22 mouse cellular contexts compared by ENCODE assay signal in genomic region chr2:140769473-140769872, GRCm38 (mm10).
DNase-seq lines count a peak whose midpoint lies in the region; ATAC-seq and TF ChIP-seq lines count a peak whose summit lies in the region.
"Had no signal": no experiment of that assay in that cellular context is flagged by ENCODE, and none has a peak within 500 bp of the region (broad histone marks: within the 10 kb centered on the region; RNA-seq: fewer than 3 reads in every experiment).

No protein-coding gene starts in this region.

- no peak for DNase-seq in kidney, adult 11 months
- no peak for DNase-seq in lung, embryonic 14.5 days
- no peak for DNase-seq in lung, adult 18-20 months
- no peak for DNase-seq in stomach, postnatal 0 days (ENCODE audit: low spot score)
- no peak for DNase-seq in gastrocnemius, postnatal 25 days
- DNase-seq: adrenal gland, adult 2 months; adrenal gland, adult 8-10 months; adrenal gland, postnatal 10 days; adrenal gland, postnatal 14 days; adrenal gland, postnatal 25 days; adrenal gland, postnatal 36 days; B cell, adult 2 months; cerebellum, adult 11 months; cerebellum, adult 11-12 months had no signal

- WGBS in kidney, embryonic 16.5 days, result 80% methylated on average over 4 of the region's 4 CpGs
- WGBS in lung, embryonic 14.5 days, result 66% methylated on average over 4 of the region's 4 CpGs
- WGBS in stomach, embryonic 16.5 days, result 77% methylated on average over 4 of the region's 4 CpGs
- 69% methylated on average over 4 of the region's 4 CpGs for WGBS in stomach, postnatal 0 days

- H3K36me3 ChIP-seq in kidney, embryonic 16.5 days (ENCODE audit: insufficient read depth, low read length), result no peaks in the 10 kb centered on the region
- no peaks in the 10 kb centered on the region for H3K36me3 ChIP-seq in lung, embryonic 14.5 days (ENCODE audit: insufficient read depth)
- no peaks in the 10 kb centered on the region for H3K36me3 ChIP-seq in stomach, embryonic 16.5 days (ENCODE audit: control insufficient read depth, insufficient read depth, low read length)
- H3K36me3 ChIP-seq in stomach, postnatal 0 days (ENCODE audit: control insufficient read depth, insufficient read depth, low read length), result no peaks in the 10 kb centered on the region
- H3K36me3 ChIP-seq: G1E had no signal

- no peak overlapping the region for H3K27ac ChIP-seq in kidney, embryonic 16.5 days (ENCODE audit: low read length)
- no peak overlapping the region for H3K27ac ChIP-seq in lung, embryonic 14.5 days (ENCODE audit: low read depth)
- H3K27ac ChIP-seq in stomach, embryonic 16.5 days (ENCODE audit: low read length), result no peak overlapping the region
- H3K27ac ChIP-seq in stomach, postnatal 0 days (replicated peaks), result no peak overlapping the region

- no peak overlapping the region for H3K4me3 ChIP-seq in kidney, embryonic 16.5 days (ENCODE audit: low read length)
- no peak overlapping the region for H3K4me3 ChIP-seq in lung, embryonic 14.5 days (ENCODE audit: low read depth, low read length)
- H3K4me3 ChIP-seq in stomach, embryonic 16.5 days (replicated peaks; ENCODE audit: low read length), result no peak overlapping the region
- no peak overlapping the region for H3K4me3 ChIP-seq in stomach, postnatal 0 days (ENCODE audit: low read depth, low read length)

- no peaks in the 10 kb centered on the region for H3K9me3 ChIP-seq in kidney, embryonic 16.5 days (ENCODE audit: low read length)
- no peaks in the 10 kb centered on the region for H3K9me3 ChIP-seq in lung, embryonic 14.5 days (ENCODE audit: low read depth, low read length)
- no peaks in the 10 kb centered on the region for H3K9me3 ChIP-seq in stomach, embryonic 16.5 days (replicated peaks; ENCODE audit: control insufficient read depth, low read length)
- H3K9me3 ChIP-seq in stomach, postnatal 0 days (ENCODE audit: control insufficient read depth, low read length), result no peaks in the 10 kb centered on the region

- no peak overlapping the region for H3K4me2 ChIP-seq in kidney, embryonic 16.5 days (replicated peaks; ENCODE audit: low read depth, low read length)
- no peak overlapping the region for H3K4me2 ChIP-seq in lung, embryonic 14.5 days
- no peak overlapping the region for H3K4me2 ChIP-seq in stomach, embryonic 16.5 days (ENCODE audit: low read depth, low read length)
- H3K4me2 ChIP-seq in stomach, postnatal 0 days (replicated peaks; ENCODE audit: low read depth), result no peak overlapping the region

- H3K27me3 ChIP-seq in kidney, embryonic 16.5 days (ENCODE audit: insufficient read depth, low read length), result no peaks in the 10 kb centered on the region
- no peaks in the 10 kb centered on the region for H3K27me3 ChIP-seq in lung, embryonic 14.5 days (ENCODE audit: insufficient read depth, low read length)
- no peaks in the 10 kb centered on the region for H3K27me3 ChIP-seq in stomach, embryonic 16.5 days (ENCODE audit: control insufficient read depth, insufficient read depth, low read length)
- no peaks in the 10 kb centered on the region for H3K27me3 ChIP-seq in stomach, postnatal 0 days (ENCODE audit: control insufficient read depth, insufficient read depth, low read length)
- H3K27me3 ChIP-seq: CH12.LX, Patski had no signal

- peak; percentile 65; the same call in 1 of the 2 replicates for ATAC-seq in kidney, embryonic 16.5 days (ENCODE audit: low FRiP score, low TSS enrichment)
- ATAC-seq in lung, embryonic 14.5 days (ENCODE audit: insufficient read depth), result peak; percentile 67; the same call in 1 of the 2 replicates
- ATAC-seq in stomach, embryonic 16.5 days (ENCODE audit: insufficient read depth, low FRiP score), result peak; percentile 29; the same call in 1 of the 2 replicates
- no peak for ATAC-seq in stomach, postnatal 0 days (ENCODE audit: low FRiP score, low TSS enrichment)
- peak; percentile 45; the same call in 1 of the 2 replicates for ATAC-seq in megakaryocyte, adult 5-6 weeks (ENCODE audit: poor library complexity, severe bottlenecking)
- ATAC-seq: activated CD4-positive, CD25-positive, alpha-beta regulatory T cell, adult 4 months; CD4-positive, CD25-positive, alpha-beta regulatory T cell, adult 4 months; Patski had no signal

- no peak for TF ChIP-seq EP300 in stomach, postnatal 0 days (optimal IDR thresholded peaks at IDR 0.05)

- H3K9ac ChIP-seq in kidney, embryonic 16.5 days (replicated peaks; ENCODE audit: low read length), result no peak overlapping the region
- no peak overlapping the region for H3K9ac ChIP-seq in lung, embryonic 14.5 days
- H3K9ac ChIP-seq in stomach, embryonic 16.5 days (ENCODE audit: low read length), result no peak overlapping the region
- H3K9ac ChIP-seq in stomach, postnatal 0 days (ENCODE audit: low read length), result no peak overlapping the region

- H3K4me1 ChIP-seq in kidney, embryonic 16.5 days (ENCODE audit: insufficient read depth, low read length), result no peaks in the 10 kb centered on the region
- H3K4me1 ChIP-seq in lung, embryonic 14.5 days (ENCODE audit: insufficient read depth), result no peaks in the 10 kb centered on the region
- no peaks in the 10 kb centered on the region for H3K4me1 ChIP-seq in stomach, embryonic 16.5 days (ENCODE audit: control insufficient read depth, insufficient read depth, low read length)
- no peaks in the 10 kb centered on the region for H3K4me1 ChIP-seq in stomach, postnatal 0 days (replicated peaks; ENCODE audit: control insufficient read depth, insufficient read depth)

- TF ChIP-seq CTCF in lung, embryonic 14.5 days (IDR thresholded peaks at IDR 0.05; ENCODE audit: low read depth), result no peak
- no peak for TF ChIP-seq CTCF in stomach, postnatal 0 days (IDR thresholded peaks at IDR 0.05; ENCODE audit: low read depth)
